Mouse (Mus musculus): ENCODE results near the gene Kcnk3. TPM values are rescaled to one million over a fixed set of nuclear protein-coding genes. Genes with fewer than 3 reads are reported as not detected.

Gene Kcnk3
- total RNA-seq, 2 experiments from 2014 or later = 960 to 1,436 TPM

- DNase-seq (ENCODE audit: low spot score in 2 of 2) = no peak
Measured at GRCm38 (mm10) chr5:30667686-30668085, 79.7 kb downstream of the Kcnk3 start.

- no peak for DNase-seq (ENCODE audit: low spot score in 2 of 2)
Measured at GRCm38 (mm10) chr5:30668637-30669495, 80.9 kb downstream of the Kcnk3 start.

- DNase-seq (ENCODE audit: low spot score in 2 of 2) = no peak
Measured at GRCm38 (mm10) chr5:30669496-30669830, 81.5 kb downstream of the Kcnk3 start.

GRCm38 (mm10) chr5:30670091-30670490 lies 82.1 kb downstream of the Kcnk3 start:
- no peak for DNase-seq (ENCODE audit: low spot score in 2 of 2)

DNA sequence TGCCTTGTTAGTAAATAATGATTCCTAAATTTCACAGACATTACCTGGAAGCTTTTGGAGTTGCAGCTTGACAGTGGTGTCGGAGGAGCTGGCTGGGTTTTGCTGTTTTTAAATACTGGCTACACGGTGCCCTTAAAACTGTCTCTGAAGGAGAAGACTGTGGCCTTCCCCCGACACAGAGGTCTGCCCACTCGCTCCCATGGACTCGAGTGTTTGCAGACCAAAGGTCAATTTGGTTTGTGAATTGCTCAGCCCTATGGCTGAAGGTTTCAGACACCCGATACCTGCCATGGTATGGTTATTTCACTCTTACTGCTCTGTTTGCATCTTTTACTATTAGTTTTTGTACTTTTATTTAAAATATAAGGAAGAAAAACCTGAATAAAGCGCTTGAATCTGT lies 86.0 kb downstream of the Kcnk3 start:
- no peak for DNase-seq (ENCODE audit: low spot score in 2 of 2)

Small RNAs within 50 kb of the gene (microRNA-seq; reads per million reads assigned to microRNA genes)
- gene Mir5625 (ENCODE audit: borderline number of aligned reads in 2 of 2) = 0 to 1.9 reads per million in 2 experiments

Other genes with a start within 250 kb of the Kcnk3 start
- gene Otof, start 126.2 kb upstream of the Kcnk3 start, total RNA-seq (2021) = under 1 TPM; 0.03 to 0.16 TPM
- gene 1700001C02Rik, start 122.1 kb upstream of the Kcnk3 start, total RNA-seq (2021) = not detected
- 1 to 10 TPM in 1 of 2 experiments, under 1 TPM in 1; 0.43 to 1.2 TPM for gene Cib4, start 42.3 kb upstream of the Kcnk3 start, total RNA-seq (2021)
- 10 to 100 TPM; 38.7 to 43.8 TPM for gene Slc35f6, start 59.8 kb downstream of the Kcnk3 start, total RNA-seq (2021)
- 1 to 10 TPM; 6.5 to 7.6 TPM for gene Cenpa, start 78.6 kb downstream of the Kcnk3 start, total RNA-seq (2021)
- gene Dpysl5, start 123.4 kb downstream of the Kcnk3 start, total RNA-seq (2021) = 1 to 10 TPM; 1.7 to 1.8 TPM
- 10 to 100 TPM; 60.7 to 76.5 TPM for gene Mapre3, start 226.5 kb downstream of the Kcnk3 start, total RNA-seq (2021)

All from adrenal gland, adult 18-20 months (tissue).